Mouse (Mus musculus) c-Kit-positive CD71-positive TER-119-negative erythroid progenitor cells, embryonic 14.5 days (primary cell): ENCODE results near the gene Mcm7.
A peak's percentile ranks its signal among the peaks of the same experiment; 100 is the strongest.
"Not testable (repeated sequence)": the region's sequence is repeated elsewhere in the genome, so short reads cannot be mapped to it uniquely, and the experiment has no call there.

Source experiments
- DNase-seq: peaks from one replicate; pipeline ENCODE4 v3.0.0-alpha.2; 2013; ENCODE audit warnings: low read depth

Mcm7 gene

GRCm38 (mm10) chr5:138171695-138172491, at the start of gene Mcm7, which contains the start of gene Ap4m1:
TSS of gene Mcm7 (minus strand) at chr5:138172422.
TSS of gene Ap4m1 (plus strand) at chr5:138172002.
- peak; percentile 97 for DNase-seq

- no peak for DNase-seq
Measured at GRCm38 (mm10) chr5:138219864-138220263, 47.6 kb upstream of the Mcm7 start.

DNA sequence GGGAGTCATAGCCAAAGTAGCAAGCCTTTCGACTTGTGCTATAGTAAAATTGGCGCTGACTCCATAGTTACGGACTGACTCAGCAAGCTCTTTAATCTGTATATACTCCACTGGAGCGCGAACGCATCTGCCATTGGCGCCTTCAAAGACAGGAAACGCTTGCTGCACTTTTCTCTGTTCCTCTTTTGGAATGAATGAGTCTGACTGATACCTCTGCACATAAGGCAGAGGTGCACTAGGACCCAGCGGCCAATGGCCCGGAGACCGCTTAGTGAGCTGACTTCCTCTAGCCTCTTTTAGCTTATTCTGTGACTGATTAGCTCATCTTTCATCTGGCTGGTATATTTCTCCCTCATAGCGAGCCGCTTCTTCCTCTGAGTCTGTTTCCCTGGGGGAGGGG, 44.4 kb upstream of the Mcm7 start:
- not testable (repeated sequence) for DNase-seq

DNA sequence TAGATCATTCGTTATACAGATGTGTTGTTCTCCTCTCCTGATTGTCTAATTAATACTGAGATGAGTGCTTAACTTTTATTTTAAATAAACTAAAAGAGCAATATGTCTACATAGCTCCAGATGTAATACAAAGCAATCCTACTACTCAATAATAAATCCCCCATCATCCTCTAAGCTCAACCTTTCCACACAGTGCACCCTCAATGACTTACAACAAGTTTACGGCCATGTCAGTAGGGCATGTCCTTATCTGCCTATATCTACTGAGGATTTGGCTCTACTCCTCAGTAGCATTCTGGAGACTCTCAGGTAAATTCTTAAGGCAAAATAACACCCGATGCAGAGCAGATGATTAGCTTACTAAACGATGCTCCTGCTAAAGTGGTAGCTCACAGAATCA, 35.7 kb upstream of the Mcm7 start:
- DNase-seq, result no peak

DNA sequence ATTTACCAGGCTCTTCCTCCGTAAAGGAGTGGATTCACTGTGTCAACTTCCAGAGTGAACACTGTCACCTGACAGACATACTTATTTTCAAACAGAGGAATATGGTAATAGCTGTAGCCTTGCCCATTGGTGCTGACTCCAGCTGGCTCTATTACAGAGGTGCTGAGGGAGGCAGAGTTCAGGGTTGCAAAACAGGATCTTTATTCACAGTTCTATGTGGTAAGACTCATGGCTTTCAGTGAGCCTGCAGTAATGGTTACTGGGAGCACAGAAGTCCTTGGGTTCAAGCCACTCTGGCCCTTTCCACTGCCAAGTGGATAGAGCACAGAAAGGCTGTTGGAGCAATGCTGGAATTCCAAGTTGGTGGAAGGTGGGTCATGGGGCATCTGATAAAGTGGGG, 35.0 kb upstream of the Mcm7 start:
- DNase-seq, result no peak

- no peak for DNase-seq
Measured at GRCm38 (mm10) chr5:138202086-138202485, 29.9 kb upstream of the Mcm7 start.

DNA sequence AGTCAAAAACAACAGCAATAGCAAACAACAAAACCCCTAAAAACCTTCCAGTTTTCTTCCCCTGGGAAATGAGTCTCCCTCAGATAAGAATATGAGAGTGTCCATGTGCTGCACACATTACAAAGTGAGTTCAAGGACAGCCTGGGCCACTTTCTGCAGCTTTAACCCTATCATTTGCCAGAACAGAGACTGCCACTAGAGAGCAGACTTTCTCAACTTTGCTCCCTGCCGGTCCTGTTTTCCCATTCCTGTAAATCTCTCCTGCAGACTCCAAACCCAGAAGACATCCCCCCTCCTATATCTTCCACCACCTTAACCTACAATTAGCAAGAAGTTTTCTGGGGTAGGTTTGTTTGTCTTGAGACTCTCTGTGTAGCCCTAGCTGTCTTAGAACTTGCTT, 27.4 kb upstream of the Mcm7 start:
- no peak for DNase-seq

GRCm38 (mm10) chr5:138195463-138195862, 23.2 kb upstream of the Mcm7 start:
- no peak for DNase-seq

DNA sequence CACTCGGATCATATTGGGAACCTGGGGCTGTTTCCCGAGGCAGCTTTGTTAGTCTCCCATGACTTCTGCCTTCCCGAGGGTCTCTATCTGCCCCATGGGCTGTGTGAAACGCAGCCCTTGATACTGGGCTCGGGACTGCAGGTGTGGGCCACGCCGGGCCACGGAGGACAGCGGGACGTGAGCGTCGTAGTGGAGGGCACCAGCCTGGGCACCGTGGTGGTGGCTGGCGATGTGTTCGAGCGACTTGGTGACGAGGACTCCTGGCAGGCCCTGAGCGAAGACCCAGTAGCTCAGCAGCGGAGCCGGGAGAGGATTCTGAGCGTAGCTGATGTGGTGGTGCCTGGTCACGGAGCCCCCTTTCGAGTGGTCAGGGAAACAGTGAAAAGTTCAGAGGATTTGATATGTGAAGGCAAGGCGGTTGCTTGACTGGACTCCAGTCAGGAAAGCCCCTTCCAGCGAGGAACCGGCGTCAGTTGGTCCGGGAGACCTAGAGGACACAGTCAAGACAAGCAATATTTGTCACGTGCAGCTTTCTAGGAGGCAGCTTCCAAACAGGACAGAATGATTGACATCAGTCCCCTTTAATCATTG, 22.6 kb upstream of the Mcm7 start:
- DNase-seq, result no peak

DNA sequence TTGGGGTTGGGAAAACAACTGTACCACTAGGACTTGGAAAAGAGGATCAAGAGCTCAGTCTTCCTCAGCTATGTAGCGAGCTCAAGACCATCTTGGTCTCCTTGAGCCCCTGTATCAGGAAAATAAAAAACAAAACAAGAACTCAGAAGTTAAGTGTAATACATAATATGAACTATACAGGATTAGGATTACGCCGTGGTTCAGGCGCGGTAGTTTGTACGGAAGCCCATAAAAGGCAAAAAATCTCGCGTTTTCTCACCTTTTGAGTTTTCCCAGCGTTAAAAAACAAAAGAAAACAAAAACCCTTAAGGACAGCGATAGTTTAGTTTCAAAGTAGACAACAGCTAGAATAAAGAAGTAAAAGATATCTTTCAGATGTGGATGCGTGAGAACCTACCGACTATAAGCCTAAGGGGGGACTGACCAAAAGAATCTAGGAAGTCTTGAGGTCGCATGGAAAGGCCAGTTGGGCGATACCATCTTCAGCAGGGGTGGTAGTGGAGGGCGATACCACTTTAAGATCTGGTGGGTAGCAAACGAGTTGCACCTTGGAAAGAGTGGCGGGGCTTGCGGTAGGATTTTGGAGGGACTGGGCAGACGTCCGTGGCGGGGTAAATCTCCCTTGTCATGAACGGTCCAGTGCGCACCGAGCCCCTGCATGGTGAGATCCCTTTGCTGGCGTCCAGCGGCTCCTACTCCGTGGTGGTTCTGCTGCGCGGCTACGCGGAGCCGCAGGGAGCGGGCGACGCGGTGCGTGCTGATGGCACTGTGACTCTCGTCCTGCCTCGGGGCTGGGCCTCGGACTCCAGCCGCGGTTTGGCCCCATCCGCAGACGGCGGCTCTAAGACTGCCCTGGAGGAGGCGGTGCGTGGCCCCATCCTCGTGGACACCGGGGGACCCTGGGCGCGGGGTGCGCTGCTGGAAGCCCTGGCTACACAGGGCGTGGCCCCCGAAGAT, 21.8 kb upstream of the Mcm7 start, which contains the start of gene Mblac1:
TSS of gene Mblac1 (plus strand) at position 544 of the 957 bp plus-strand sequence.
- peak; percentile 86 for DNase-seq

DNA sequence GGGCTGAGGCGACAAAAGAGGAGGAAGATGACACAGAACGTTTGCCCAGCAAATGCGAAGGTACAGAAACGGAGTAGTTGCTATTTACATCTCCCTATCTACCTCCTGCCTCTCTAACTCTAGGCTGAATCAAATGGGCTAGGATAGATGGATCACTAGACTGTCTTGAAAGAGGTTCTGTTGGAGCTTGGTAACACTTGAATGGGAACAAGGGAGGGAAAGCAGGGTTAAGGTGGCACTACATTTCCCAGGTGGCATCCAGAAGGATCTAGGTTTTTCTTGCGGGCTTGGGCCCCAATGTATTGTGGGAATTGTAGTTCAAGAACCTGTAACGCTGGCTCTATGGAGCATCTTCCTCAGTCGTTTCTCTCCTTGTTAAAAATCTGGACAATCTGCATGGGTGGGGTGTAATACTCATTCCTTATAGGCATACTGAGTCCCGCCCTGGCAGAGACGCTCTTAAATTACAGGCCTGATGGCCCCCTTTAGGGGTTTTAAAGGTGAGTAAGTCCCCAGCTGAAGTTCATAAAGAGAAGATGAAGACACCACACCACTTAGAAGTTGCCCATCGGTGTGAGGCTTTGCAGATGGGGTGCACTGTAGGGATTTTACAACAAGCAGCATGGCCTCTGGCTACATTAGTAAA, 15.6 kb upstream of the Mcm7 start:
- peak; percentile 71 for DNase-seq

GRCm38 (mm10) chr5:138186950-138187638, 14.9 kb upstream of the Mcm7 start, which contains the start of the genes Taf6 and Cnpy4:
TSS of gene Taf6 (minus strand) at chr5:138187451.
TSS of gene Cnpy4 (plus strand) at chr5:138187485.
- peak; percentile 84 for DNase-seq

DNA sequence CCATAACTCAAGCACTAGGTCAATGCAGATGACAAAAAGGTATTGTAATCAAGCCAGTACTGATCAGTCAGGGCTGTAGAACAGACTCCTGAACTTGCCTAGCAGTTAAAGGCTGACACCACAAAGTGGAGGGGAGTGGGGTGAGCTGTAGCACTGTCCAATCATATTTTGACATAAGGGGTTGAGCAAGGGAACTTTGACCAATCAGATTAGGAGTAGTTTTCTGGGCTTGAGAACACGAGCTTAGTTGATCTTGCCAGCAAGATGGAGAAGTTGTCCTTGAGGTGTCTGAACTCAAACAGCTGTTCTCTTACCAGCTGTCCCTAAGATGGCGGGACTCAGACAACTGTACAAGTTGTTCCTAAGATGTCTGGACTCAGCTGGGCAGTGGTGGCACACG, 995 bp upstream of the Mcm7 start:
- no peak for DNase-seq

DNA sequence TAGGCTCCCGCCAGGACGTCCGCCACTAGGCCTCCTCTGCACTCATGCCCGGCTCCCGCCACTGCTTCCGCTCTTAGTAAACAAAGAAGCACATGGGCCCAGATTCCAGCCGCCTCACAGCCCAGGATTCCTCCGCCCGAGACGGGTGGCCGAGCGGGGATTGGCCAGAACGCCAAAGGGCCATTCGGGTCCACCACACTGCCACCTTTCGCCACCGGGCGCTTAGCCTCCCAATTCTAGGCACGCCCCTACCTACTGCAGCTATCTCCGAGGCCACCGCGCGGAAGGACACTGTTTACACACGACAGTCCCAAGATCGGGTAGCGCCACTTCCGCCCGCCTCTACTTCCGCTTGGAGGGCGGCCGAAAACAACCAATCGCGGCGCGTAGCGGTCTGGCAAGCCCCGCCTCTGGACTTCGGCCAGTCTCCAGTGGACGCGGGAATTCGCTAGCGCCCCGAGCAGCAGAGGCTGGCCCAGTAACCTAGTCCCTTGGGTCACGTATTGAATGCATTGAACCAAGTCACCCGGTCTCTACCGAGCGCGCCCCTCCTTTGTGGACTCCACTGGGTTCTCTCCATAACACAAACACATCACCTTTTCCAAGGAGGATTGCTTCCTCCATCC, 1.2 kb downstream of the Mcm7 start:
- peak; percentile 89 for DNase-seq

DNA sequence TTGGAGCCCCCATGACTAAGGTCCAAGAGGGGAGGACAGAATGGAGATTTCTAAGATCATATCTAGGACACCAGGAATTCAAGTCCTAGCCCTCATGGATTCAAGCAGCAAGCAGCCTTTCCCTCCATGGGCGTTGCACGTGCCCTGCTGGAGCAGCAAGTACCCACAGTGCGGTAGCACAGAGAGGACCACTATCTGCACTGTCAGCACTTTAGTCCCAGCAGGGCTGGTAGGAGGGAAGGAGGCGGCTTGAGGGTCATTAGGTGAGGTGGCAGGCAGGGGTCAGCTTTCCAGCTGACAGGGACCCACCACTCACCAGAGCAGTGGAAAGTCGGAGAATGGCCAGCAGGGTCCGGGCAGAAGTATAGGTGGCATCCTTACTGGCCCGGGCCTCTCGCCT, 6.6 kb downstream of the Mcm7 start:
- no peak for DNase-seq

GRCm38 (mm10) chr5:138163610-138164009, 8.6 kb downstream of the Mcm7 start:
- DNase-seq, result no peak

DNA sequence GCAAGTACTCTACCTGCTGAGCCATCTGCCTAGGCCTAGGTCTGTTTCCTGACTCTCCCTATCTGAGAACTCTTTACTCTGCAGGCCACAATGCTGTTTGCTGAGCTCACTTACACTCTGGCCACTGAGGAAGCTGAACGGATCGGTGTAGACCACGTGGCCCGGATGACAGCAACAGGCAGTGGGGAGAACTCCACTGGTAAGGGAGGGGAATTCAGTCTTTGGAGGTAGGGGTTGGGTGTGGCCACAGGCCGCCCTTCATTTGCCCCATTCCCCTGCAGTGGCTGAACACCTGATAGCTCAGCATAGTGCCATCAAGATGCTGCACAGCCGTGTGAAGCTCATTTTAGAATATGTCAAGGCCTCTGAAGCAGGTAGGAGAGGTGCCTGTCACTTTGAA, 9.2 kb downstream of the Mcm7 start:
- DNase-seq, result no peak

GRCm38 (mm10) chr5:138160842-138161665, 11.2 kb downstream of the Mcm7 start, which contains the start of gene Cops6:
TSS of gene Cops6 (plus strand) at chr5:138161071.
- DNase-seq, result peak; percentile 88

DNA sequence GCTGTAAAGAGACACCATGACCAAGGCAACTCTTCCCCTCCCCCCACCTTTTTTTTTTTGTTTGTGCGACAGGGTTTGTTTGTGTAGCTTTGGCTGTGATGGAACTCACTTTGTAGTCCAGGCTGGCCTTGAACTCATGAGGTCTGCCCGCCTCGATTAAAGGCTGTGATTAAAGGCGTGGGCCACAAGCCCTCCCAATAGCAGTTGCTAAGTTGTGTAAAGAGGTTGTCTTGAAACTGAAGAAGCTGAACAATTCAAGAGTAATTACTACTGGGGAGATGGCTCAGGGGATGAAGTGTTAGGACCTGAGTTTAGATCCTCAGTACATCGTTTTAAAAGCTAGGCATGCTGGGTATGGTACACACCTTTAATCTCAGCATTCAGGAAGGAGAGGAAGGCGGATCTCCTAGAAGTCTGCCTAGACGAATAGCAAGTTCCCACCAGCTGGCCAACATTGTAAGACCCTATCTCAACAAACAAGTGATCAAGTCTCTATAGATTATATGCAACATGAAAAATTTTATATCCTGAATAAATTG, 11.9 kb downstream of the Mcm7 start:
- DNase-seq, result no peak
